Mouse (Mus musculus) ES-E14 (cell line): Measurements from ENCODE around the gene Hivep3. TPM values are rescaled to one million over a fixed set of nuclear protein-coding genes. Genes with fewer than 3 reads are reported as not detected.

ENCODE experiments used
- DNase-seq: peaks from one replicate; pipeline ENCODE4 v3.0.0-alpha.2; 2013; ENCODE audit warnings: low read depth, low spot score
- H3K27ac ChIP-seq: 2 replicates; pipeline ENCODE4 v1.5.1; 2012; ENCODE audit warnings: low read depth, mild to moderate bottlenecking, low read length, moderate library complexity, mixed read lengths; ENCODE audit not compliant: poor library complexity, insufficient read depth, severe bottlenecking
- H3K36me3 ChIP-seq: 2 replicates; pipeline ENCODE4 v1.6.1; 2012; ENCODE audit warnings: mild to moderate bottlenecking, low read length, moderate library complexity, mixed read lengths; ENCODE audit not compliant: control insufficient read depth, poor library complexity, insufficient read depth, severe bottlenecking
- H3K4me1 ChIP-seq, 2 experiments: fragments of 150-350 bp in 1 of 2; sonication (generic) in 1 of 2; 2 replicates each; pipeline ENCODE4 v1.6.1; 2012; ENCODE audit warnings: low read length in 2 of 2, mild to moderate bottlenecking in 1 of 2, mixed read lengths in 1 of 2; ENCODE audit not compliant: control insufficient read depth in 2 of 2, insufficient read depth in 2 of 2, poor library complexity in 1 of 2
- H3K4me3 ChIP-seq, 2 experiments: fragments of 150-350 bp in 1 of 2; sonication (generic) in 1 of 2; 2 replicates each; pipeline ENCODE4 v1.5.1; 2012; ENCODE audit warnings: low read length in 2 of 2, low read depth in 1 of 2, mild to moderate bottlenecking in 1 of 2, mixed read lengths in 1 of 2; ENCODE audit not compliant: insufficient read depth in 1 of 2, poor library complexity in 1 of 2, severe bottlenecking in 1 of 2
- H3K9ac ChIP-seq: 2 replicates; pipeline ENCODE4 v1.6.1; 2012; ENCODE audit warnings: low read depth, mild to moderate bottlenecking, low read length, mixed read lengths; ENCODE audit not compliant: poor library complexity, insufficient read depth, severe bottlenecking
- H3K9me3 ChIP-seq: fragments of 150-350 bp; sonication (generic); 2 replicates; pipeline ENCODE4 v1.6.1; 2012; ENCODE audit warnings: low read depth, mild to moderate bottlenecking, low read length; ENCODE audit not compliant: control insufficient read depth, insufficient read depth
- CHD2 ChIP-seq: IDR thresholded peaks from 2 replicates; pipeline ENCODE4 v1.6.1; 2014; ENCODE audit warnings: mild to moderate bottlenecking, low read depth, low read length, inconsistent platforms
- HCFC1 ChIP-seq: IDR thresholded peaks from 2 replicates; pipeline ENCODE4 v1.6.1; 2012; ENCODE audit warnings: low read length, inconsistent platforms, borderline replicate concordance; ENCODE audit not compliant: insufficient read depth
- MAFK ChIP-seq: IDR thresholded peaks from 2 replicates; pipeline ENCODE4 v1.6.1; 2014; ENCODE audit warnings: mild to moderate bottlenecking, low read depth, low read length, inconsistent platforms; ENCODE audit not compliant: insufficient read depth
- ZC3H11A ChIP-seq: IDR thresholded peaks from 2 replicates; pipeline ENCODE4 v1.6.1; 2012; ENCODE audit warnings: low read depth, mild to moderate bottlenecking, inconsistent platforms, low read length, borderline replicate concordance
- ZNF384 ChIP-seq: IDR thresholded peaks from 2 replicates; pipeline ENCODE4 v1.6.1; 2012; ENCODE audit warnings: low read depth, low read length, inconsistent platforms
- in situ Hi-C, 2 experiments: fragments of 600-800 bp; cut with MboI; formaldehyde crosslinking; loops; one replicate each; pipeline ENCODE4 v1.15.1; 2025; ENCODE audit warnings: low sequenced_read_pairs in 2 of 2, inconsistent platforms in 1 of 2; ENCODE audit not compliant: unreplicated experiment in 2 of 2
- total RNA-seq: library from RNA; depleted of rRNA; stranded (reverse); fragments of 300-350 nt; gene quantifications from 2 replicates; pipeline ENCODE4 v1.2.3, GENCODE M21; 2012

Gene Hivep3
- total RNA-seq, 1 experiment = 1.4 TPM

GRCm38 (mm10) chr4:119904296-119904695 lies 170.7 kb downstream of the Hivep3 start:
- Histone ChIP-seq H3K9ac (no peak overlapping the region), H3K27ac (no peak overlapping the region), H3K36me3 (no peaks in the 10 kb centered on the region), H3K9me3 (no peaks in the 10 kb centered on the region), H3K4me3 (no peak overlapping the region), H3K4me1 (no peaks in the 10 kb centered on the region)
- TF ChIP-seq CHD2 (no peak), ZNF384 (no peak), MAFK (no peak), ZC3H11A (no peak), HCFC1 (no peak)
- no peak for DNase-seq
- in situ Hi-C loops = no loop called here

- Histone ChIP-seq H3K4me1 (no peaks in the 10 kb centered on the region), H3K4me3 (no peak overlapping the region), H3K27ac (no peak overlapping the region), H3K9me3 (no peaks in the 10 kb centered on the region), H3K36me3 (no peaks in the 10 kb centered on the region), H3K9ac (no peak overlapping the region)
- DNase-seq = no peak
- in situ Hi-C loops = no loop called here
- TF ChIP-seq ZC3H11A (no peak), MAFK (no peak), HCFC1 (no peak), ZNF384 (no peak), CHD2 (no peak)
Measured at GRCm38 (mm10) chr4:119907106-119907505, 173.5 kb downstream of the Hivep3 start.

GRCm38 (mm10) chr4:119911071-119911904 lies 177.7 kb downstream of the Hivep3 start:
- H3K4me3 ChIP-seq = no peak overlapping the region
- no peak for DNase-seq
- no peak overlapping the region for H3K27ac ChIP-seq
- no peaks in the 10 kb centered on the region for H3K4me1 ChIP-seq
- no peak overlapping the region for H3K9ac ChIP-seq
- no peak for TF ChIP-seq MAFK
- in situ Hi-C loops = no loop called here
- H3K9me3 ChIP-seq = no peaks in the 10 kb centered on the region
- H3K36me3 ChIP-seq = no peaks in the 10 kb centered on the region

DNA sequence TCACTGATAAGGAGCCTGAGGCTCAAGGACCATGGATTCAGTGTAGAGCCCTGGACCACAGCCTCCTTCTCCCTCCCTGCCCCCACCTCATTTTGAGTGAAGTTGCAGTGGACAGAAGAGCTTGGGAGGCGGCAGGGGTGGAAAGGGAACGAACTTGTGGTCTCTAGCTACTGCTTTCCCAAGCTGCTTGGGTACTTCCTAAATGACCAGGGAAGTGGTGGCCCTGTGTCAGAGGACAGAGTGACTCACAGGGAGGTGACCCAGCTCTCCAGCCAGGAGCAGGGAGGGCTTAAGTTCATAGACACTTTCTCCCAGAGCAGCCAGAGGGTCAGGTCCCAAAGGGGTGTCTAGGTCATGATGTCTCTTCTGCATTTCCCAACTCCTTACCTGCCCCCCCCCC lies 178.6 kb downstream of the Hivep3 start:
- Histone ChIP-seq H3K4me1 (no peaks in the 10 kb centered on the region), H3K36me3 (no peaks in the 10 kb centered on the region), H3K27ac (no peak overlapping the region), H3K9me3 (no peaks in the 10 kb centered on the region), H3K9ac (no peak overlapping the region), H3K4me3 (no peak overlapping the region)
- DNase-seq = no peak
- TF ChIP-seq ZNF384 (no peak), ZC3H11A (no peak), HCFC1 (no peak), MAFK (no peak), CHD2 (no peak)
- in situ Hi-C loops = no loop called here

- in situ Hi-C loops = no loop called here
- no peak overlapping the region for H3K4me3 ChIP-seq
- H3K27ac ChIP-seq = no peak overlapping the region
- H3K9ac ChIP-seq = no peak overlapping the region
- no peak for DNase-seq
- no peaks in the 10 kb centered on the region for H3K9me3 ChIP-seq
- no peak for TF ChIP-seq HCFC1
- no peak for TF ChIP-seq ZNF384
- no peak for TF ChIP-seq MAFK
- no peak for TF ChIP-seq CHD2
- no peak for TF ChIP-seq ZC3H11A
- no peaks in the 10 kb centered on the region for H3K36me3 ChIP-seq
- no peaks in the 10 kb centered on the region for H3K4me1 ChIP-seq
Measured at GRCm38 (mm10) chr4:119914194-119914593, 180.6 kb downstream of the Hivep3 start.
